Mouse (Mus musculus) erythroblast, embryonic 14.5 days (primary cell): ENCODE data around the gene Hmgn3.

ENCODE experiments used
- GATA1 ChIP-seq: IDR thresholded peaks from 2 replicates; pipeline ENCODE4 v1.6.1; 2012; ENCODE audit warnings: low read length, inconsistent platforms, mixed read lengths
- TAL1 ChIP-seq: IDR thresholded peaks from 3 replicates; pipeline ENCODE4 v1.6.1; 2012; ENCODE audit warnings: low read length, inconsistent platforms, mixed read lengths

GRCm38 (mm10) chr9:83079724-83080123, 66.8 kb downstream of the Hmgn3 start:
- TF ChIP-seq GATA1 (no peak), TAL1 (no peak)
